Mouse (Mus musculus) intestine, postnatal 0 days (tissue): ENCODE measurements around the gene F12. TPM values are rescaled to one million over a fixed set of nuclear protein-coding genes. Genes with fewer than 3 reads are reported as not detected.
"Not testable (repeated sequence)": the region's sequence is repeated elsewhere in the genome, so short reads cannot be mapped to it uniquely, and the experiment has no call there.

ENCODE experiments used
- ATAC-seq: fragments of 200-750 bp; cut with Nextera tagmentation; 2 replicates; pipeline ENCODE4 v1.8.0; 2017; ENCODE audit warnings: mild to moderate bottlenecking, moderate TSS enrichment, moderate library complexity
- H3K27ac ChIP-seq: fragments of 300-500 bp; sonication (generic); 2 replicates; pipeline ENCODE4 v1.5.1; 2014; ENCODE audit warnings: mild to moderate bottlenecking, low read depth, low read length, moderate library complexity
- H3K27me3 ChIP-seq: fragments of 300-500 bp; sonication (generic); replicated peaks from 2 replicates; pipeline ENCODE4 v1.6.1; 2014; ENCODE audit warnings: low read length, mixed read lengths; ENCODE audit not compliant: control insufficient read depth, insufficient read depth
- H3K36me3 ChIP-seq: fragments of 300-500 bp; sonication (generic); 2 replicates; pipeline ENCODE4 v1.6.1; 2014; ENCODE audit warnings: mild to moderate bottlenecking, moderate library complexity; ENCODE audit not compliant: control insufficient read depth, insufficient read depth
- H3K4me1 ChIP-seq: fragments of 300-500 bp; sonication (generic); replicated peaks from 2 replicates; pipeline ENCODE4 v1.6.1; 2014; ENCODE audit warnings: antibody characterized with exemption, low read length, mixed read lengths; ENCODE audit not compliant: control insufficient read depth, insufficient read depth
- H3K4me2 ChIP-seq: fragments of 300-500 bp; sonication (generic); replicated peaks from 2 replicates; pipeline ENCODE4 v1.6.1; 2014; ENCODE audit warnings: low read depth, mild to moderate bottlenecking, moderate library complexity
- H3K4me3 ChIP-seq: fragments of 300-500 bp; sonication (generic); 2 replicates; pipeline ENCODE4 v1.5.1; 2014; ENCODE audit warnings: low read depth, low read length
- H3K9ac ChIP-seq: fragments of 300-500 bp; sonication (generic); 2 replicates; pipeline ENCODE4 v1.6.1; 2014; ENCODE audit warnings: mild to moderate bottlenecking, low read depth, low read length
- H3K9me3 ChIP-seq: fragments of 300-500 bp; sonication (generic); 2 replicates; pipeline ENCODE4 v1.6.1; 2016; ENCODE audit warnings: mixed run types; ENCODE audit not compliant: control insufficient read depth
- CTCF ChIP-seq: sonication (generic); IDR thresholded peaks from 2 replicates; pipeline ENCODE4 v1.5.1; 2016; ENCODE audit warnings: low read depth, mild to moderate bottlenecking, control low read depth, antibody characterized with exemption, moderate library complexity
- WGBS: fragments of 180-500 bp; shearing (Covaris S2); extraction: QIAGEN DNeasy Blood & Tissue Kit; methylation state at CpG from one replicate; pipeline ENCODE4 v1.1.7; 2014; 5-methylcytosine and 5-hydroxymethylcytosine counted together
- polyA plus RNA-seq: library from polyadenylated mRNA; unstranded; fragments of >200 nt; fragmentation: Nextera tagmentation; extraction: Ambion mirVana; gene quantifications from 2 replicates; pipeline ENCODE4 v1.2.1, GENCODE M21; 2015

F12 gene
- polyA plus RNA-seq, 1 experiment from 2014 or later: 1.2 TPM

- H3K4me1 ChIP-seq: peaks cover 13% of the 10 kb centered on the region
- WGBS: 58% methylated on average over 3 of the region's 3 CpGs
- no peaks in the 10 kb centered on the region for H3K9me3 ChIP-seq
- H3K9ac ChIP-seq: no peak overlapping the region
- H3K4me3 ChIP-seq: no peak overlapping the region
- TF ChIP-seq CTCF: no peak
- no peak overlapping the region for H3K4me2 ChIP-seq
- H3K27me3 ChIP-seq: no peaks in the 10 kb centered on the region
- ATAC-seq: no peak
- peaks cover 25% of the 10 kb centered on the region for H3K36me3 ChIP-seq
- H3K27ac ChIP-seq: no peak overlapping the region
These were observed 20.9 kb upstream of the F12 start for GRCm38 (mm10) chr13:55447543-55447943.

- no peak for TF ChIP-seq CTCF
- Histone ChIP-seq H3K36me3 (peaks cover 16% of the 10 kb centered on the region), H3K4me1 (peaks cover 13% of the 10 kb centered on the region), H3K9ac (peak overlapping the region; percentile 73; the same call in 1 of the 2 replicates), H3K27me3 (no peaks in the 10 kb centered on the region), H3K4me3 (no peak overlapping the region), H3K27ac (no peak overlapping the region), H3K9me3 (no peaks in the 10 kb centered on the region), H3K4me2 (peak overlapping the region; percentile 89)
- ATAC-seq: no peak
- 48% methylated on average over 6 of the region's 6 CpGs for WGBS
These were observed 20.0 kb upstream of the F12 start for GRCm38 (mm10) chr13:55446483-55447105.

- Histone ChIP-seq H3K9ac (peak overlapping the region; percentile 73), H3K36me3 (peaks cover 5% of the 10 kb centered on the region; the same call in 1 of the 2 replicates), H3K4me2 (peak overlapping the region; percentile 89), H3K27ac (peak overlapping the region; percentile 95), H3K27me3 (no peaks in the 10 kb centered on the region), H3K9me3 (no peaks in the 10 kb centered on the region), H3K4me1 (peaks cover 13% of the 10 kb centered on the region), H3K4me3 (peak overlapping the region; percentile 63)
- peak; percentile 27; the same call in 1 of the 2 replicates for TF ChIP-seq CTCF
- under 1% methylated on average over 66 of the region's 66 CpGs for WGBS
- no peak for ATAC-seq
These were observed 18.9 kb upstream of the F12 start for GRCm38 (mm10) chr13:55445361-55446091.

- TF ChIP-seq CTCF: no peak
- peak within 1 kb of the TSS; percentile 89 for H3K4me2 ChIP-seq
- no peaks in the 10 kb centered on the region for H3K9me3 ChIP-seq
- peak within 1 kb of the TSS; percentile 95 for H3K27ac ChIP-seq
- peak; percentile 96 for ATAC-seq
- under 1% methylated on average over 35 of the region's 35 CpGs for WGBS
- H3K4me3 ChIP-seq: peak within 1 kb of the TSS; percentile 63
- H3K9ac ChIP-seq: peak within 1 kb of the TSS; percentile 73
- H3K27me3 ChIP-seq: no peaks in the 10 kb centered on the region
- H3K36me3 ChIP-seq: no peaks in the 10 kb centered on the region
- peaks cover 13% of the 10 kb centered on the region for H3K4me1 ChIP-seq
These were observed 18.3 kb upstream of the F12 start, which contains the start of gene Grk6 for GRCm38 (mm10) chr13:55444937-55445315. Gene Grk6, plus strand, starts transcription at chr13:55445072.

GRCm38 (mm10) chr13:55444286-55444936, 17.8 kb upstream of the F12 start:
- Histone ChIP-seq H3K27me3 (no peaks in the 10 kb centered on the region), H3K9me3 (no peaks in the 10 kb centered on the region), H3K9ac (peak overlapping the region; percentile 17; the same call in 1 of the 2 replicates), H3K4me2 (peak overlapping the region; percentile 89), H3K4me3 (peak overlapping the region; percentile 63), H3K4me1 (peaks cover 13% of the 10 kb centered on the region), H3K36me3 (no peaks in the 10 kb centered on the region), H3K27ac (peak overlapping the region; percentile 95)
- under 1% methylated on average over 29 of the region's 33 CpGs for WGBS
- peak; percentile 58 for ATAC-seq
- TF ChIP-seq CTCF: no peak

GRCm38 (mm10) chr13:55443799-55444285, 17.2 kb upstream of the F12 start:
- 23% methylated on average over 9 of the region's 9 CpGs for WGBS

GRCm38 (mm10) chr13:55437111-55437629, 10.6 kb upstream of the F12 start:
- H3K27ac ChIP-seq, H3K27me3 ChIP-seq, H3K4me2 ChIP-seq, H3K4me3 ChIP-seq, H3K4me1 ChIP-seq, H3K9me3 ChIP-seq, ATAC-seq, H3K36me3 ChIP-seq, H3K9ac ChIP-seq: not testable (repeated sequence)
- WGBS: 81% methylated on average over 14 of the region's 15 CpGs

More at GRCm38 (mm10) chr13:55443799-55444285, 17.2 kb upstream of the F12 start:
- Histone ChIP-seq H3K4me2 (peak overlapping the region; percentile 89), H3K4me3 (peak overlapping the region; percentile 63), H3K27ac (peak overlapping the region; percentile 95; the same call in 1 of the 2 replicates), H3K27me3 (no peaks in the 10 kb centered on the region), H3K4me1 (peaks cover 13% of the 10 kb centered on the region), H3K36me3 (no peaks in the 10 kb centered on the region), H3K9ac (peak overlapping the region; percentile 17; the same call in 1 of the 2 replicates), H3K9me3 (no peaks in the 10 kb centered on the region)
- ATAC-seq: no peak
- no peak for TF ChIP-seq CTCF
